Mouse (Mus musculus) liver, adult 2 months (tissue): ENCODE results near the gene Atl3. TPM values are rescaled to one million over a fixed set of nuclear protein-coding genes. Genes with fewer than 3 reads are reported as not detected.
"Not testable (repeated sequence)": the region's sequence is repeated elsewhere in the genome, so short reads cannot be mapped to it uniquely, and the experiment has no call there.

Experiments used
- DNase-seq: peaks from one replicate; pipeline ENCODE4 v3.0.0-alpha.2; 2011; ENCODE audit warnings: low read depth, low spot score; ENCODE audit errors: extremely low read depth
- H3K27ac ChIP-seq: fragments of 200-500 bp; replicated peaks from 2 replicates; pipeline ENCODE4 v1.5.1; 2012; ENCODE audit warnings: low read depth, mild to moderate bottlenecking, control low read depth, inconsistent platforms, low read length; ENCODE audit not compliant: insufficient read depth
- H3K27me3 ChIP-seq: fragments of 200-500 bp; 2 replicates; pipeline ENCODE4 v1.6.1; 2012; ENCODE audit warnings: mild to moderate bottlenecking, moderate library complexity, low read length, inconsistent platforms; ENCODE audit not compliant: control insufficient read depth, insufficient read depth
- H3K36me3 ChIP-seq: fragments of 200-500 bp; 2 replicates; pipeline ENCODE4 v1.6.1; 2012; ENCODE audit warnings: low read length, inconsistent platforms; ENCODE audit not compliant: control insufficient read depth, insufficient read depth
- H3K4me1 ChIP-seq: fragments of 200-500 bp; 2 replicates; pipeline ENCODE4 v1.6.1; 2011; ENCODE audit warnings: low read length; ENCODE audit not compliant: control insufficient read depth, insufficient read depth
- H3K4me3 ChIP-seq: fragments of 200-500 bp; 2 replicates; pipeline ENCODE4 v1.5.1; 2011; ENCODE audit warnings: low read depth, mild to moderate bottlenecking, control low read depth, low read length, moderate library complexity; ENCODE audit not compliant: insufficient read depth
- H3K79me2 ChIP-seq: fragments of 200-500 bp; 2 replicates; pipeline ENCODE4 v1.6.1; 2012; ENCODE audit warnings: inconsistent platforms, mild to moderate bottlenecking, low read length, moderate library complexity; ENCODE audit not compliant: control insufficient read depth, insufficient read depth
- H3K9ac ChIP-seq: fragments of 200-500 bp; 2 replicates; pipeline ENCODE4 v1.6.1; 2012; ENCODE audit warnings: low read depth, mild to moderate bottlenecking, control low read depth, inconsistent platforms, low read length
- CTCF ChIP-seq: fragments of 200-500 bp; IDR thresholded peaks from 2 replicates; pipeline ENCODE4 v1.5.1; 2011; ENCODE audit warnings: low read depth, low read length, control low read depth
- POLR2A ChIP-seq: fragments of 200-500 bp; IDR thresholded peaks from 2 replicates; pipeline ENCODE4 v1.6.1; 2011; ENCODE audit warnings: low read length, control low read depth; ENCODE audit not compliant: insufficient read depth; ENCODE audit errors: extremely low read depth
- WGBS: fragments of 180-500 bp; shearing (Covaris S2); methylation state at CpG from one replicate; pipeline ENCODE4 v1.1.7; 2018; 5-methylcytosine and 5-hydroxymethylcytosine counted together
- polyA plus RNA-seq: library from polyadenylated mRNA; depleted of rRNA; stranded (reverse); fragments of >200 nt; gene quantifications from 2 replicates; pipeline ENCODE4 v1.2.3, GENCODE M21; 2012
- total RNA-seq: library from RNA; depleted of rRNA; stranded (reverse); fragments of >200 nt; gene quantifications from 2 replicates; pipeline ENCODE4 v1.2.3, GENCODE M21; 2014

Atl3 gene
- total and polyA plus RNA-seq, 2 experiments, result 19.4 to 69.9 TPM

GRCm38 (mm10) chr19:7494187-7495015, 561 bp downstream of the Atl3 start:
- TF ChIP-seq CTCF (no peak), POLR2A (peak; percentile 83)
- Histone ChIP-seq H3K27me3 (no peaks in the 10 kb centered on the region), H3K4me3 (peak overlapping the region; percentile 88), H3K27ac (peak overlapping the region; percentile 94), H3K36me3 (peaks cover 2% of the 10 kb centered on the region; the same call in 1 of the 2 replicates), H3K79me2 (peaks cover 7% of the 10 kb centered on the region; the same call in 1 of the 2 replicates), H3K4me1 (peaks cover 14% of the 10 kb centered on the region; the same call in 1 of the 2 replicates), H3K9ac (peak overlapping the region; percentile 94)
- peak; percentile 96 for DNase-seq
- WGBS, result under 1% methylated on average over 84 of the region's 84 CpGs

GRCm38 (mm10) chr19:7495221-7496038, 1.6 kb downstream of the Atl3 start:
- Histone ChIP-seq H3K27ac (peak overlapping the region; percentile 96), H3K4me3 (peak overlapping the region; percentile 88), H3K36me3 (peaks cover 2% of the 10 kb centered on the region; the same call in 1 of the 2 replicates), H3K27me3 (no peaks in the 10 kb centered on the region), H3K9ac (peak overlapping the region; percentile 57; the same call in 1 of the 2 replicates), H3K79me2 (peaks cover 12% of the 10 kb centered on the region; the same call in 1 of the 2 replicates), H3K4me1 (peaks cover 21% of the 10 kb centered on the region)
- no peak for TF ChIP-seq POLR2A
- TF ChIP-seq CTCF, result no peak
- WGBS, result 7% methylated on average over 14 of the region's 14 CpGs
- peak; percentile 93 for DNase-seq

- Histone ChIP-seq H3K79me2 (peaks cover 12% of the 10 kb centered on the region; the same call in 1 of the 2 replicates), H3K4me3 (peak overlapping the region; percentile 65; the same call in 1 of the 2 replicates), H3K4me1 (peaks cover 21% of the 10 kb centered on the region)
- H3K27ac ChIP-seq, H3K36me3 ChIP-seq, DNase-seq, H3K27me3 ChIP-seq, H3K9ac ChIP-seq: not testable (repeated sequence)
- 23% methylated on average over 1 of the region's 1 CpGs for WGBS
Measured at GRCm38 (mm10) chr19:7496070-7496469, 2.2 kb downstream of the Atl3 start.

- WGBS, result 84% methylated on average over 2 of the region's 2 CpGs
Measured at GRCm38 (mm10) chr19:7498816-7499215, 5.0 kb downstream of the Atl3 start.

GRCm38 (mm10) chr19:7500701-7501100, 6.9 kb downstream of the Atl3 start:
- TF ChIP-seq POLR2A (no peak), CTCF (no peak)
- 8% methylated on average over 1 of the region's 1 CpGs for WGBS
- Histone ChIP-seq H3K27me3 (no peaks in the 10 kb centered on the region), H3K27ac (peak overlapping the region; percentile 69), H3K36me3 (no peaks in the 10 kb centered on the region), H3K4me1 (peaks cover 24% of the 10 kb centered on the region), H3K79me2 (peaks cover 31% of the 10 kb centered on the region; the same call in 1 of the 2 replicates), H3K4me3 (no peak overlapping the region), H3K9ac (no peak overlapping the region)
- DNase-seq, result peak; percentile 98

More at GRCm38 (mm10) chr19:7498816-7499215, 5.0 kb downstream of the Atl3 start:
- DNase-seq, result no peak
- Histone ChIP-seq H3K79me2 (peaks cover 20% of the 10 kb centered on the region; the same call in 1 of the 2 replicates), H3K27ac (no peak overlapping the region), H3K27me3 (no peaks in the 10 kb centered on the region), H3K36me3 (no peaks in the 10 kb centered on the region), H3K9ac (no peak overlapping the region), H3K4me1 (peaks cover 23% of the 10 kb centered on the region), H3K4me3 (no peak overlapping the region)
- no peak for TF ChIP-seq POLR2A
- TF ChIP-seq CTCF, result no peak
